8 mouse cellular contexts compared by ENCODE assay signal in genomic region chr9:6235982-6236381, GRCm38 (mm10). TPM values are rescaled to one million over a fixed set of nuclear protein-coding genes. Genes with fewer than 3 reads are reported as not detected.
"Had no signal": no experiment of that assay in that cellular context is flagged by ENCODE, and none has a peak within 500 bp of the region (broad histone marks: within the 10 kb centered on the region; RNA-seq: fewer than 3 reads in every experiment).

No protein-coding gene starts in this region.

RNA-seq across cellular contexts. Expression of gene Ddi1, which starts 33.7 kb away (rescaled TPM):
- polyA plus RNA-seq: lung, adult 2 months; macrophage; midbrain, embryonic 11.5 days; midbrain, embryonic 15.5 days; midbrain, postnatal 0 days; spleen, adult 2 months; thymus, adult 2 months; urinary bladder, adult 2 months had no signal
